Mouse (Mus musculus) heart, embryonic 11.5 days (tissue): ENCODE results near the gene Slc51a. TPM values are rescaled to one million over a fixed set of nuclear protein-coding genes. Genes with fewer than 3 reads are reported as not detected.

Experiments
- ATAC-seq: fragments of 200-750 bp; cut with Nextera tagmentation; replicated peaks from 2 replicates; pipeline ENCODE4 v1.8.0; 2017; ENCODE audit warnings: moderate library complexity; ENCODE audit not compliant: insufficient number of reproducible peaks, low FRiP score, low TSS enrichment
- H3K27ac ChIP-seq: fragments of 300-500 bp; sonication (generic); 2 replicates; pipeline ENCODE4 v1.5.1; 2014; ENCODE audit warnings: mild to moderate bottlenecking, low read depth, low read length
- H3K27me3 ChIP-seq: fragments of 300-500 bp; sonication (generic); 2 replicates; pipeline ENCODE4 v1.6.1; 2014; ENCODE audit warnings: mild to moderate bottlenecking, low read length, mixed read lengths; ENCODE audit not compliant: control insufficient read depth, insufficient read depth
- H3K36me3 ChIP-seq: fragments of 300-500 bp; sonication (generic); 2 replicates; pipeline ENCODE4 v1.6.1; 2014; ENCODE audit warnings: mild to moderate bottlenecking, low read length, moderate library complexity, mixed read lengths; ENCODE audit not compliant: control insufficient read depth, insufficient read depth
- H3K4me1 ChIP-seq: fragments of 300-500 bp; sonication (generic); 2 replicates; pipeline ENCODE4 v1.6.1; 2014; ENCODE audit warnings: low read length; ENCODE audit not compliant: control insufficient read depth, insufficient read depth
- H3K4me2 ChIP-seq: fragments of 300-500 bp; sonication (generic); 2 replicates; pipeline ENCODE4 v1.6.1; 2014; ENCODE audit warnings: mild to moderate bottlenecking, moderate library complexity
- H3K4me3 ChIP-seq: fragments of 300-500 bp; sonication (generic); 2 replicates; pipeline ENCODE4 v1.5.1; 2014; ENCODE audit warnings: low read depth, low read length
- H3K9ac ChIP-seq: fragments of 300-500 bp; sonication (generic); 2 replicates; pipeline ENCODE4 v1.6.1; 2014; ENCODE audit warnings: mild to moderate bottlenecking, low read depth, low read length, moderate library complexity
- H3K9me3 ChIP-seq: fragments of 300-500 bp; sonication (generic); replicated peaks from 2 replicates; pipeline ENCODE4 v1.6.1; 2016; ENCODE audit warnings: low read length; ENCODE audit not compliant: control insufficient read depth
- WGBS: fragments of 180-500 bp; shearing (Covaris S2); extraction: QIAGEN DNeasy Blood & Tissue Kit; methylation state at CpG from one replicate; pipeline ENCODE4 v1.1.7; 2014; ENCODE audit not compliant: insufficient replicate concordance; 5-methylcytosine and 5-hydroxymethylcytosine counted together
- polyA plus RNA-seq: library from polyadenylated mRNA; unstranded; fragments of >200 nt; fragmentation: Nextera tagmentation; extraction: Ambion mirVana; gene quantifications from 2 replicates; pipeline ENCODE4 v1.2.1, GENCODE M21; 2014

Gene Slc51a
- polyA plus RNA-seq, 1 experiment from 2014 or later, result 3.2 TPM

DNA sequence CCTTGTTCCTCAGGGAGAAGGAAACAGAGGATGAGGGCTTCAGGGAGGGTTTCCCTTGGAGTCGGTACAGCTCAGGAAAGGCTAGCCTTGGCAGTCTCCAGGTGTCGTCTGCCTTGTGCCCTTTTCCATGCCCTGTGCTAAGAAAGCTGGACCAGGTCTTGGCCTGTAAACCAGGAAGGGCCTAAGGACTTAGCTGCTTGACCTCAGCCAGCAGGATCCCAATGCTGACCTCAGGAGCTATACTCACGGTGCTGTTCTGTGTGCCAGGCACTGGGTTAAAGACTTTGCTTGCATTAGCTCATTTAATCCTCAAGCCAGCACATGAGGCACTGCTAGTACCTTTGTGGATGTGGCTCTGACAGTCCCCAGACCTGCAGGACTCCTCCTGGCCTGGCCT is 23.7 kb upstream of the Slc51a start:
- H3K36me3 ChIP-seq, result no peaks in the 10 kb centered on the region
- H3K4me2 ChIP-seq, result peak overlapping the region; percentile 22; the same call in 1 of the 2 replicates
- H3K9ac ChIP-seq, result peak overlapping the region; percentile 64
- 71% methylated on average over 3 of the region's 3 CpGs for WGBS
- H3K9me3 ChIP-seq, result no peaks in the 10 kb centered on the region
- H3K4me3 ChIP-seq, result no peak overlapping the region
- peak overlapping the region; percentile 94 for H3K27ac ChIP-seq
- peaks cover 33% of the 10 kb centered on the region for H3K4me1 ChIP-seq
- ATAC-seq, result no peak
- H3K27me3 ChIP-seq, result no peaks in the 10 kb centered on the region

DNA sequence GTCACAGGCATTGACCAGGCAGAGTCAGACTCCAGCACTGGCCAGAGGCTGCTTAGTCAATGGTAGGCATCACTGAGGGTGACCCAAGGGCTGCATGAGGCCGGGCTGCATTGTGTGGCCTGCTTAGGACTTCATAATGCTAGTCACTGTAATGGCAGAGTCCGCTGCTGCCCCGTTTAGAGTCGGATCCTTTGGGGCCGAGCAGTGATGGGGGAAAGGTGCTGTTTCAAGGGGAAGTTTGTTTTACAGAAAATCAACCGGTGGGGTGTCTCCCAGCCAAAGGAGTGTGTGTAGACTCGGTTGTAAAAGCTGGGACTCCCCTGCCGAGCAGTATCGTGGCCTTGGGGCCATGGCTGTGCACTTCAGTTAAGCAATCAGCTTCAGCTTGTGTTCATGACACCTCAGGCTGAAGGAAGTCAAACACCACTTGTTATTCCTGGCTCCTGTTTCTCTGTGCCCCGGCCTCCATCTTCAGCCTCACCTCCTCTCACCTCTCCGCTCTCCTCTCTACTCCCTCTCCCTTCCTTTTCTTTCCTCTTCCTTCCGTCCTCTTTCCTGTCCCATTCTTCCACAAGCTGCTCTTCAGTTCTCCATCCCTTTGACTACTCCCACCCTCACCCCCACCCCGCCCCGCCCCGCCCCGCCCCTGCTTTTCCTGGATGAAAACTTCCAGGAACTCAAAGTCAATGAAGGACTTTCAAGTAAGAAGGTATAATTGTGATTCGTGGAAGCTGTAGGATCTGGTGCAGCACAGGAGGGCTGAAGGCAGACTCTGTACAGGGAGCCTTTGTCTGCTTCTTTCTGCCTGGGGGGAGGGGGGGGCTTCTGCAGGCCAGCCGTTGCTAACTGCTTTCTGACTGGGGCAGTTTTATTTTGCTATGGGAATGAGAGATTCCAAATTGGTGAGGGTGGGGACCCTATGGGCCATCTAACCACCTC is 23.0 kb upstream of the Slc51a start:
- Histone ChIP-seq H3K9ac (peak overlapping the region; percentile 64), H3K4me2 (peak overlapping the region; percentile 47), H3K36me3 (no peaks in the 10 kb centered on the region), H3K27me3 (peaks cover 4% of the 10 kb centered on the region; the same call in 1 of the 2 replicates), H3K27ac (peak overlapping the region; percentile 94), H3K4me1 (peaks cover 32% of the 10 kb centered on the region), H3K9me3 (no peaks in the 10 kb centered on the region), H3K4me3 (no peak overlapping the region)
- ATAC-seq, result no peak
- 55% methylated on average over 18 of the region's 18 CpGs for WGBS

DNA sequence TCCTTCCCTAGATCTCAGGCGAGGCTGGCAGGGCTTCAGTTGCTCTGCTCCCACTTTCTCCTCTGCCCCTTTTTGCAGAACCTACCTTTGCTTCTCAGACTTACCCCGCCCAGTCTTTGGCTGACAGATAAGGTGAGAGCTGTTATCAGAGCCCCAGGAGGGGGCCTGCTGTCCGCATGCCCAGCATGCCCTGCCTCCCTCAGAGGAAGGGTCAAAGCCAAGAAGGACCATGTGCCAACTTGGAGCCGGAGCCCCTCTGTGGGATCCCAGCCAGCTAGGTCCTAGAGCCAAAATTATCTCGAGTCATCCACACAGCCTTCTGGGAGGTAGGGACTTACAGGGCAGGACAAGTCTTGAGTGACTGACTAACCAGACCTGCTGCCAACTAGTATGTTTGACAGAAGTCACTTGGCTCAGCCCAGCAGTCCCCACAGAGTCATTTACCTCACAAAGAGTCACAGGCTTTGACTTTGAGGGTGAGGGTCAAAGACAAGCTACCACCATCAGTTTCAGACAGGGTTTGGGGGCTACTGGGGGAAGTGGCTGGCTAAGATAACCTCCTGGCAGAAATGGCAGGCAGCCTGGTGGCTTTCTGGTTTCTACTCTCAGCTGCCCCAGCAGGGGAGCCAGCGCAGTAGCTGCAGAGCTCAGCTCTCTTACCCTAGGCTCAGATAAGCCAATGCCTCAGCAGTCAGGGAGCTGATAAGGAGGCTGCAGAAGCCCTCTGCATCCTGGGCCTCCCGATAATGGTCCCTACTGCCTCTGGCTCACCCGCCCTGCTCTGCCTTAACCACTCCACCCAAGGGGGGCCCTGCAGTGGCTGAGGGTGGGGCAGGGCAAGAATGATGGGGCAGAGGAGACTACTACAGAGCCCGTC is 21.6 kb upstream of the Slc51a start:
- Histone ChIP-seq H3K9me3 (no peaks in the 10 kb centered on the region), H3K4me2 (peak overlapping the region; percentile 47), H3K4me1 (peaks cover 32% of the 10 kb centered on the region), H3K4me3 (no peak overlapping the region), H3K9ac (peak overlapping the region; percentile 56; the same call in 1 of the 2 replicates), H3K27me3 (peaks cover 4% of the 10 kb centered on the region; the same call in 1 of the 2 replicates), H3K36me3 (no peaks in the 10 kb centered on the region), H3K27ac (peak overlapping the region; percentile 94)
- 13% methylated on average over 9 of the region's 9 CpGs for WGBS
- peak; percentile 91 for ATAC-seq

DNA sequence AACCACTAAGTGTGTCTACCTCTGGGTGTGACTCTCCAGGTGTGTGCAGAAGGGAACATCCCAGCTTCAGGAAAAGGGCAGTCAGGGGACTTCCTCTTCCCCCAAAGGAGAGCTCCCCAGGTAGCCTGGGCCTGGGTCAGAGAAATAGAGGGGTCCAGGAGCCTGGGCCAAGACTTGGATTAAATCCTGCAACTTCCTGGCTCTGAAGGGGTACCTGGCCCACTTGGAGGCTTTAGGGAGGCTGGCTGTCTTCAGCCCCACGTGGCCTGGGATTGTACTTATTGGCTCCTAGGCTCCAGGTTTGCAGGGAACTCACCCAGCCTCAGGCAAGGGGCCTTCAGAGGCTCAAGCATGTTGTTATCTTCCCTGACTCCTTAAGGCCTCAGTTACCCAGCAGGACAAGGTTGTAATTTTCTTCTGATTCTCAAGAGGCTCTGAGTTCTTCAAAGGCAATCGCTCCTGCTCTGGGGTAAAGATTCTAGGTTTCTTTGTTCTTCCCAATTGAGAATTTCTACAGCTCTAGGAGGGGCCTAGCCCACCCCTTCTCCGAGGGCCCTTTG is 20.9 kb upstream of the Slc51a start:
- H3K4me2 ChIP-seq, result peak overlapping the region; percentile 47
- H3K36me3 ChIP-seq, result no peaks in the 10 kb centered on the region
- WGBS, result 29% methylated on average over 3 of the region's 3 CpGs
- peaks cover 30% of the 10 kb centered on the region for H3K4me1 ChIP-seq
- H3K4me3 ChIP-seq, result no peak overlapping the region
- H3K9ac ChIP-seq, result peak overlapping the region; percentile 60
- H3K27me3 ChIP-seq, result peaks cover 4% of the 10 kb centered on the region; the same call in 1 of the 2 replicates
- no peaks in the 10 kb centered on the region for H3K9me3 ChIP-seq
- no peak for ATAC-seq
- H3K27ac ChIP-seq, result peak overlapping the region; percentile 94

DNA sequence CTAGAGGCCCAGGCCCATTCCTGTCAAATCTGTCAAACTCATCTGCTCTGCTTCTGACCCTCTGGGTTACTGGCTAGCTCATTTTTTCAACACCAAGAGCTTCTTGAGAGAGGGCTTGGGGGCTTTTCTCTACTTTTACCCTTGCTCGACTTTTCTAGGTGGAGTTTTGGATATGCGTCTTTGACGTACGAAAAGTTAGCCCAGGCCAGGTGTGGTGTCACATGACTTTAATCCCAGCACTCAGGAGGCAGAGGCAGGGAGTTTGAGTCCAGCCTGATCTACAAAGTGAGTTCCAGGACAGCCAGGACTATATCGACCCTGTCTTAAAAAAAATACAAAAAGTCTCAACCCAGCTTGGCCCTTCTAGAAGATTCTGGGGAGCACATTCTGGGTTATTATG is 20.4 kb upstream of the Slc51a start:
- H3K4me2 ChIP-seq, result peak overlapping the region; percentile 47
- no peaks in the 10 kb centered on the region for H3K36me3 ChIP-seq
- no peaks in the 10 kb centered on the region for H3K9me3 ChIP-seq
- H3K9ac ChIP-seq, result no peak overlapping the region
- H3K27me3 ChIP-seq, result peaks cover 4% of the 10 kb centered on the region; the same call in 1 of the 2 replicates
- H3K4me1 ChIP-seq, result peaks cover 30% of the 10 kb centered on the region
- no peak for ATAC-seq
- peak overlapping the region; percentile 94 for H3K27ac ChIP-seq
- no peak overlapping the region for H3K4me3 ChIP-seq
- WGBS, result 72% methylated on average over 5 of the region's 5 CpGs

DNA sequence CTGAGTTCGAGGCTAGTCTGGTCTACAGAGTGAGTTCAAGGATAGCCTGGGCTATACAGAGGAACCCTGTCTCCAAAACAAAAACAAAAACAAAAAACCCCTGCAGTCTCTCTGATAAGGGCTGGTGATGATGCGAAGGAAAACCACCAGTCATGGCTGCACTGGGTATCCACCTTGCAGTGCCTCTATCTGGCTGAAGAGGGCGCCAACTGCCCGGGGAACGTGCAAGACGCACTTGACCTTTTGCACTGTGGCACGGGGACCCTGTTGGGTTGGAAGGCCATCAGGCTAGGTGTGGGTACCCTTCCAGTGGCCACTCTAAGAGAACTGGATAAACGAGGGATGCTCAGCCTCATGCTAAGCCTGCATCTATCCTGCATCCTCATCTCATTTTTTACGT is 19.7 kb upstream of the Slc51a start:
- Histone ChIP-seq H3K9me3 (no peaks in the 10 kb centered on the region), H3K27me3 (peaks cover 4% of the 10 kb centered on the region; the same call in 1 of the 2 replicates), H3K4me1 (peaks cover 30% of the 10 kb centered on the region), H3K4me3 (no peak overlapping the region), H3K4me2 (peak overlapping the region; percentile 25), H3K36me3 (no peaks in the 10 kb centered on the region), H3K27ac (peak overlapping the region; percentile 94), H3K9ac (0 out of 2 replicates have a peak overlapping the region, but pooled peaks have one; percentile 24)
- WGBS, result 17% methylated on average over 9 of the region's 9 CpGs
- ATAC-seq, result 0 out of 2 replicates have a peak, but pooled peaks have one; percentile 14

DNA sequence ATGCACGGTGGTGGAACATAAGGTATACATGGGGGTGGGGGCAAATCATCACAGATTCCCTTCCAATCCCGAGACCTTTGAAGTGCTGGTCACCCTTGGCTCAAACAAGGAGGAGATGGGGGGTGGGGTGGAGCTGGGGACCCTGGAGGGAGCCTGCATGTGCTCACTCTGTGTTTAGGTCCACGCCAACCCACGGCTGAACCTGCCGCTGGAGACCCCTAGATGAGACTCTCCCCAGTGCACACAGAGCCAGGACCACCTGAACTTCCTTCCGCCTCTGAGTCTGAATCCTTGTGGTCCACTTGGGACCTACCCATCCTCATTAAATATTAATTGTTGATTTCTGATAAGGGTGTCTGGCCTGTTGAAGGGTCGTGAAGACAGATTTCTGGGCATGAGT is 19.2 kb upstream of the Slc51a start:
- H3K4me3 ChIP-seq, result no peak overlapping the region
- H3K27me3 ChIP-seq, result peaks cover 4% of the 10 kb centered on the region; the same call in 1 of the 2 replicates
- H3K27ac ChIP-seq, result 0 out of 2 replicates have a peak overlapping the region, but pooled peaks have one; percentile 18
- 0 out of 2 replicates have a peak overlapping the region, but pooled peaks have one; percentile 24 for H3K9ac ChIP-seq
- no peaks in the 10 kb centered on the region for H3K36me3 ChIP-seq
- ATAC-seq, result no peak
- no peaks in the 10 kb centered on the region for H3K9me3 ChIP-seq
- 70% methylated on average over 7 of the region's 7 CpGs for WGBS
- H3K4me1 ChIP-seq, result peaks cover 30% of the 10 kb centered on the region
- no peak overlapping the region for H3K4me2 ChIP-seq

DNA sequence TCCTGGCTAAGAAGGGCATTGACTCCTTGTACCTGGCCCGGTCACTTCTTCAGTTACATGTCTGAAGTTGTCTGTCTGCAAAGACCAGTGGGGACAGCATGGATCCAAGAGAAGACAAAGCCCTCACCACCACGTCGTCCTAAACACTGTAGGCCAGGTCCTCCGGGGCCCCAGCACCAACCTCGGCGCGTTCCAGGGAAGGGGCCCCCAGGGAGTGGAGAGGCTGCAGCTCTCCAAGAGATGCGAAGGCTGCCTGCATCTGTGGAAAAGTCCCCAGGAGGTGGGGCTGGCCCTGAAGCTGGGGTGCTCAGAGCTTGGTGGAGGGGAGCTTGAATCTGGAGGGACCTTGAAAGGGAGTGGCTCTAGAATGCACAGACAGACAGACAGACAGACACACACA is 18.6 kb upstream of the Slc51a start:
- 79% methylated on average over 8 of the region's 8 CpGs for WGBS
- Histone ChIP-seq H3K27ac (no peak overlapping the region), H3K27me3 (peaks cover 4% of the 10 kb centered on the region; the same call in 1 of the 2 replicates), H3K4me1 (peaks cover 30% of the 10 kb centered on the region), H3K36me3 (no peaks in the 10 kb centered on the region), H3K9ac (no peak overlapping the region), H3K9me3 (no peaks in the 10 kb centered on the region), H3K4me2 (no peak overlapping the region), H3K4me3 (no peak overlapping the region)
- ATAC-seq, result no peak
